Comparison of ENCODE assay signal across 17 mouse cellular contexts in the genomic region with DNA sequence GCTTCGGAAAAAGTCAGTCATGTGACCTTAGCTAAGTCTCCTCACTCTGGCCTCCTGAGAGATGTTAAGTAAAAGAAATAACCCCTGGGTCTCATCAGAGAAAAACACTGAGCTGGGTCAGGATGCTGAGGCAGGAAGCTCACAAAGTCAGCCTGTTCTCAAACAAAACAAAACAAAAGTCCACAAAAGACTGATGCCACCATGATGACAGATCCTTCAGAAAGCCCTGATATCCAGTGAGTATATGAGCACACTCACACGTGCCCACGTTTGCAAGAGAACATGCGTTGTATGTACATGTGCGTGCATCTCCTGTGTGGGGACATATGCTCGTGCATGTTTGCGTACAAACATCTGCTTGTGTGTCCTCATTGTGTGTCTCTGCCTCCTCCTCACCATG.
"Had no signal": no experiment of that assay in that cellular context is flagged by ENCODE, and none has a peak within 500 bp of the region (broad histone marks: within the 10 kb centered on the region; RNA-seq: fewer than 3 reads in every experiment).

No protein-coding gene starts in this region.

- H3K4me1 ChIP-seq: limb, embryonic 15.5 days; liver, embryonic 12.5 days; stomach, embryonic 15.5 days had no signal

- ATAC-seq: liver, embryonic 12.5 days had no signal

- H3K4me2 ChIP-seq: limb, embryonic 15.5 days; liver, embryonic 12.5 days; lung, embryonic 14.5 days; midbrain, embryonic 12.5 days; neural tube, embryonic 13.5 days; stomach, embryonic 15.5 days had no signal

- H3K36me3 ChIP-seq: limb, embryonic 15.5 days; liver, embryonic 12.5 days; midbrain, embryonic 12.5 days; neural tube, embryonic 13.5 days; stomach, embryonic 15.5 days had no signal

- DNase-seq: kidney, postnatal 36 days; layer of hippocampus, adult 9-11 months; layer of hippocampus, postnatal 36 days; lung, embryonic 14.5 days; lung, postnatal 10 days; lung, postnatal 4 days; retina, postnatal 1 day; right cerebral cortex, postnatal 4 days; spleen, adult 18-20 months; thymus, adult 2 months; thymus, postnatal 25 days had no signal

- H3K9me3 ChIP-seq: limb, embryonic 15.5 days; liver, embryonic 12.5 days; midbrain, embryonic 12.5 days; neural tube, embryonic 13.5 days; stomach, embryonic 15.5 days had no signal

- H3K4me3 ChIP-seq: limb, embryonic 15.5 days; liver, embryonic 12.5 days; midbrain, embryonic 12.5 days; neural tube, embryonic 13.5 days; stomach, embryonic 15.5 days had no signal

- H3K9ac ChIP-seq: limb, embryonic 15.5 days; liver, embryonic 12.5 days; lung, embryonic 14.5 days; midbrain, embryonic 12.5 days; neural tube, embryonic 13.5 days; stomach, embryonic 15.5 days had no signal

- H3K27me3 ChIP-seq: stomach, embryonic 15.5 days had no signal

- H3K27ac ChIP-seq: kidney, postnatal 0 days; limb, embryonic 15.5 days; liver, embryonic 12.5 days; midbrain, embryonic 12.5 days; neural tube, embryonic 13.5 days; stomach, embryonic 15.5 days had no signal
